Mouse (Mus musculus): ENCODE measurements around the gene Tet3. TPM values are rescaled to one million over a fixed set of nuclear protein-coding genes. Genes with fewer than 3 reads are reported as not detected.
"Not testable (repeated sequence)": the region's sequence is repeated elsewhere in the genome, so short reads cannot be mapped to it uniquely, and the experiment has no call there.

Gene Tet3
- polyA plus RNA-seq, 1 experiment from 2014 or later: 75.4 TPM

- Histone ChIP-seq H3K9ac (peak overlapping the region; percentile 96), H3K4me1 (replicated peaks) (peaks cover 24% of the 10 kb centered on the region), H3K27me3 (no peaks in the 10 kb centered on the region), H3K36me3 (peaks cover 25% of the 10 kb centered on the region), H3K4me2 (peak overlapping the region; percentile 92), H3K27ac (peak overlapping the region; percentile 74), H3K4me3 (peak overlapping the region; percentile 84), H3K9me3 (no peaks in the 10 kb centered on the region)
- WGBS: 1% methylated on average over 47 of the region's 53 CpGs
- peak; percentile 96 for ATAC-seq (ENCODE audit: low FRiP score)
Observed at GRCm38 (mm10) chr6:83349274-83349958, 109.5 kb downstream of the Tet3 start.

DNA sequence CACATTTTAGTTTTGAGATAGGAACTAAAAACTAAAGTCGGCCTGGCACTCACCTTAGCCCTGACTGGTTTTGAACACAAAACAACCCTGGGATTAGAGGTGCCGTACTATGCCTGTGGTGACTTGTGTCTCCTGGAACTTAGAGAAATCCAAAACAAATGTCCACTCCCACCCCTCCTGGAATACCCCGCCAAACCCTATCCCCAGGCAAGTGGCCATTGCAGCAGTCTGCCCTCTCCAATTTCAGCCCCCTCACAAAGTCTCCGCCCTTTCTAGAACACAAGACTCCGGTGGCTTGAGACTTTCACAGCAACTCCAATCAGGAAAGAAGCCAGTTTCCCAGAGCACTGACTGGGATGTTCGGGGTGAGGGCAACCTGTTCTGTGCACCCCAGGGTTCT is 110.0 kb downstream of the Tet3 start, which contains the start of gene Bola3:
Gene Bola3, plus strand, starts transcription at position 275 of the 400 bp plus-strand sequence.
- peak; percentile 43 for ATAC-seq (ENCODE audit: low FRiP score)
- 33% methylated on average over 6 of the region's 6 CpGs for WGBS
- peaks cover 24% of the 10 kb centered on the region for H3K4me1 ChIP-seq (replicated peaks)
- no peaks in the 10 kb centered on the region for H3K9me3 ChIP-seq
- H3K27ac ChIP-seq: peak within 1 kb of the TSS; percentile 74
- peak within 1 kb of the TSS; percentile 84 for H3K4me3 ChIP-seq
- no peaks in the 10 kb centered on the region for H3K27me3 ChIP-seq
- peak within 1 kb of the TSS; percentile 96 for H3K9ac ChIP-seq
- H3K36me3 ChIP-seq: peaks cover 22% of the 10 kb centered on the region
- H3K4me2 ChIP-seq: peak within 1 kb of the TSS; percentile 92

GRCm38 (mm10) chr6:83347916-83348315 is 111.0 kb downstream of the Tet3 start:
- H3K27me3 ChIP-seq: no peaks in the 10 kb centered on the region
- H3K4me2 ChIP-seq: no peak overlapping the region
- no peak overlapping the region for H3K27ac ChIP-seq
- peaks cover 17% of the 10 kb centered on the region for H3K36me3 ChIP-seq
- 94% methylated on average over 3 of the region's 3 CpGs for WGBS
- H3K9me3 ChIP-seq: no peaks in the 10 kb centered on the region
- no peak overlapping the region for H3K9ac ChIP-seq
- H3K4me1 ChIP-seq (replicated peaks): peaks cover 24% of the 10 kb centered on the region
- no peak overlapping the region for H3K4me3 ChIP-seq
- no peak for ATAC-seq (ENCODE audit: low FRiP score)

DNA sequence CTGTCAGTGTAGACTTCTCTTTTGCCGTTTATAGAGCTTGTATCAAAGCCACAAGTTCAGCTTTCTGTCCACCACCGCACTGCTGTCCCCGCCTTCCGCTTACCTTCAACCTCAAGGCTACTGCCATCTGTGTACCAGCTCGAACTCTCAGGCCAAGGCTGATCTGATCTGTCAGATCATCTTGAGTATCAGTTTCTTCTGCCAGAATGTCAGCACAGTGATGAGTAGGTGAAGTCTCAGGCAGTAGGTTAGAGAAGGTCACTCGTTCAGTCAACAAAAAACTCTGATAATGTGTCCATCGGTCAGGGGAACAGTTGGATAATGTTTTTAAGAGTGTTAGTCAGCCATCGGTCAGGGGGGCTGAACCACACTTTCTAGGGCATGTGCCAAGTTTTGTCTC is 113.6 kb downstream of the Tet3 start:
- 93% methylated on average over 8 of the region's 8 CpGs for WGBS
- peaks cover 38% of the 10 kb centered on the region for H3K36me3 ChIP-seq
- not testable (repeated sequence) for H3K27me3 ChIP-seq; H3K4me2 ChIP-seq; H3K4me3 ChIP-seq; H3K9ac ChIP-seq; H3K9me3 ChIP-seq; H3K27ac ChIP-seq; ATAC-seq (ENCODE audit: low FRiP score)
- H3K4me1 ChIP-seq (replicated peaks): peaks cover 11% of the 10 kb centered on the region

- Histone ChIP-seq H3K4me2 (no peak overlapping the region), H3K9me3 (no peaks in the 10 kb centered on the region), H3K27me3 (no peaks in the 10 kb centered on the region), H3K4me1 (replicated peaks) (no peaks in the 10 kb centered on the region), H3K27ac (no peak overlapping the region), H3K36me3 (peaks cover 58% of the 10 kb centered on the region), H3K4me3 (no peak overlapping the region), H3K9ac (0 out of 2 replicates have a peak overlapping the region, but pooled peaks have one; percentile 39)
- 94% methylated on average over 2 of the region's 2 CpGs for WGBS
- ATAC-seq (ENCODE audit: low FRiP score): no peak
Observed at GRCm38 (mm10) chr6:83342957-83343356, 115.9 kb downstream of the Tet3 start.

- Histone ChIP-seq H3K4me1 (replicated peaks) (no peaks in the 10 kb centered on the region), H3K27me3 (no peaks in the 10 kb centered on the region), H3K4me3 (no peak overlapping the region), H3K36me3 (peaks cover 61% of the 10 kb centered on the region), H3K4me2 (no peak overlapping the region), H3K9me3 (no peaks in the 10 kb centered on the region), H3K9ac (no peak overlapping the region), H3K27ac (no peak overlapping the region)
- ATAC-seq (ENCODE audit: low FRiP score): no peak
- WGBS: 87% methylated on average over 3 of the region's 3 CpGs
Observed at GRCm38 (mm10) chr6:83341387-83341786, 117.5 kb downstream of the Tet3 start.

DNA sequence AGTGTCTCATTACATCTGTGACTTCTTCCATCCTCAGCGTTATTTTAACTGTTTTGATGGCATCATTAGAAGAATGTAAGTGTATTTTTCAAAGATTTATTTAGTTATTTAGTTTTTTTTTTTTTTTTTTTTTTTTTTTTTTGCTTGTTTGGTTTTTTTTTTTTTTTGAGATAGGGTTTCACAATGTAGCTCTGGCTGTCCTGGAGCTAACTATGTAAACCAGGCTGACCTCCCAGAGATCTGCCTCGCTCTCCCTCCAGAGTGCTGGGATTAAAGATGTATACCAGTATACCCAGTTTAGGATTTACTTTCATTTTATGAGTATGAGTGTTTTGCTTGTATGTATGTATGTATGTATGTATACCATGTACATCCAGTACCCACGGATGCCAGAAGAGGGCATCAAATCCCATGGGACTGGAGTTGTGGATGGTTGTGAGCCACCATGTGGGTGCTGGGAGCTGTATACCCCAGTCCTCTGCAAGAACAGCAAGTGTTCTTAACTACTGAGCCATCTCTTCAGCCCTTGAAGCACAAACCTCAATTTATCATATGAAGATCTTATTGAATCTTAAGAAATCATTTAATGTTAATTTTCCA is 131.2 kb downstream of the Tet3 start:
- Histone ChIP-seq H3K27ac (no peak overlapping the region), H3K36me3 (peaks cover 37% of the 10 kb centered on the region), H3K4me3 (no peak overlapping the region), H3K27me3 (no peaks in the 10 kb centered on the region), H3K4me1 (replicated peaks) (peaks cover 28% of the 10 kb centered on the region), H3K9me3 (no peaks in the 10 kb centered on the region), H3K4me2 (no peak overlapping the region; the same call in 1 of the 2 replicates), H3K9ac (no peak overlapping the region)
- 86% methylated on average over 3 of the region's 3 CpGs for WGBS
- no peak for ATAC-seq (ENCODE audit: low FRiP score)

- Histone ChIP-seq H3K9ac (peak overlapping the region; percentile 95), H3K36me3 (peaks cover 28% of the 10 kb centered on the region), H3K27ac (no peak overlapping the region), H3K4me3 (peak overlapping the region; percentile 91), H3K4me2 (peak overlapping the region; percentile 71), H3K9me3 (no peaks in the 10 kb centered on the region), H3K4me1 (replicated peaks) (peaks cover 28% of the 10 kb centered on the region), H3K27me3 (no peaks in the 10 kb centered on the region)
- ATAC-seq (ENCODE audit: low FRiP score): no peak
- WGBS: 78% methylated on average over 6 of the region's 6 CpGs
Observed at GRCm38 (mm10) chr6:83326761-83327160, 132.1 kb downstream of the Tet3 start.

- ATAC-seq (ENCODE audit: low FRiP score): no peak
- Histone ChIP-seq H3K4me2 (peak overlapping the region; percentile 71), H3K27me3 (no peaks in the 10 kb centered on the region; the same call in 1 of the 2 replicates), H3K27ac (peak overlapping the region; percentile 93), H3K4me1 (replicated peaks) (peaks cover 28% of the 10 kb centered on the region), H3K9me3 (no peaks in the 10 kb centered on the region), H3K36me3 (peaks cover 24% of the 10 kb centered on the region), H3K9ac (peak overlapping the region; percentile 95), H3K4me3 (peak overlapping the region; percentile 91)
- 9% methylated on average over 6 of the region's 6 CpGs for WGBS
Observed at GRCm38 (mm10) chr6:83326394-83326736, 132.5 kb downstream of the Tet3 start.

DNA sequence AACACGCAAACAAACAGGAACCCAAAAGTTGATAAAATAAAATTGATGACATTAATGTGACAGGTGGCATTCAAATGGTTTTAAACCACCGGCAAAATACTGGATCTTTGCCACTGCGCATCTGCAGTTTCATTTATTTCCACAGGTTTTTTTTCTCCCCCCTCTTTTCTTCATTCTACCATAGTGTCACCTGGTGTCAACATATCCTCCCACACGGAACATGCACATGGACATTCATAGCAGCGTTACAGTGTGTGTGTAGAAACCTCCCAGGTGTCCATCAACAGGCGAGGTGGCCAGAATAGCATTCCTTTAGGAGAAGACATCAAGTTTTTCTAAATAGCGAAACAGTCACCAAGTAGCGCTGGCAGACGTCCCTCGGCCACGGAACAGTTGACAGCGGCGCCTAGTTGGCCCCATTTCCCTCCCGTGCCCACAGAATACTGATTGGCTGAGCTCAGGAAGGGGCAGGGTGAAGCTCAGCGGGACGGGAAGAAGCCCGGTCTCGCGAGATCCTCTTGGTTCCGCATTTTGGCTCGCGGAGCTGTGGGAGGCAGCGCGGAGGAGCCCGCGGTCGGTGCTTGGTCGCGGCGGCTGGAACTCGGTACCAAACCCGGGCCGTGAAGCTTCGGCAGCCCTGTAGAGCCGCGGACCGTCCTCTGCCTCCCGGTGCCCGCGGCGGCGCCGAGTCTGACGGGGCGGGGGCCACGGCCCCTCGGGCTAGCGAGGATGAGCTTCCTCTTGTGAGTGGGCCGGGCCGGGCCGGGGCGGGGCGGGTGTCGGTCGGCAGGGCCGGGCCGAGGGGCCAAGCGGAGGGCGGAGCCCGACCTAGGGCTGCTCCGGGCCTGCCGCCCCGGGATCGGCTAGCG is 133.1 kb downstream of the Tet3 start, which contains the start of the genes Mthfd2 and Mob1a:
Gene Mthfd2, minus strand, starts transcription at position 384 of the 869 bp plus-strand sequence.
Gene Mob1a, plus strand, starts transcription at position 492 of the 869 bp plus-strand sequence.
- Histone ChIP-seq H3K9ac (peak within 1 kb of the TSS; percentile 95), H3K36me3 (peaks cover 18% of the 10 kb centered on the region), H3K4me2 (peak within 1 kb of the TSS; percentile 71), H3K4me3 (peak within 1 kb of the TSS; percentile 91), H3K27me3 (no peaks in the 10 kb centered on the region; the same call in 1 of the 2 replicates), H3K9me3 (no peaks in the 10 kb centered on the region), H3K27ac (peak within 1 kb of the TSS; percentile 93), H3K4me1 (replicated peaks) (peaks cover 28% of the 10 kb centered on the region)
- 2% methylated on average over 46 of the region's 65 CpGs for WGBS
- ATAC-seq (ENCODE audit: low FRiP score): peak; percentile 99

DNA sequence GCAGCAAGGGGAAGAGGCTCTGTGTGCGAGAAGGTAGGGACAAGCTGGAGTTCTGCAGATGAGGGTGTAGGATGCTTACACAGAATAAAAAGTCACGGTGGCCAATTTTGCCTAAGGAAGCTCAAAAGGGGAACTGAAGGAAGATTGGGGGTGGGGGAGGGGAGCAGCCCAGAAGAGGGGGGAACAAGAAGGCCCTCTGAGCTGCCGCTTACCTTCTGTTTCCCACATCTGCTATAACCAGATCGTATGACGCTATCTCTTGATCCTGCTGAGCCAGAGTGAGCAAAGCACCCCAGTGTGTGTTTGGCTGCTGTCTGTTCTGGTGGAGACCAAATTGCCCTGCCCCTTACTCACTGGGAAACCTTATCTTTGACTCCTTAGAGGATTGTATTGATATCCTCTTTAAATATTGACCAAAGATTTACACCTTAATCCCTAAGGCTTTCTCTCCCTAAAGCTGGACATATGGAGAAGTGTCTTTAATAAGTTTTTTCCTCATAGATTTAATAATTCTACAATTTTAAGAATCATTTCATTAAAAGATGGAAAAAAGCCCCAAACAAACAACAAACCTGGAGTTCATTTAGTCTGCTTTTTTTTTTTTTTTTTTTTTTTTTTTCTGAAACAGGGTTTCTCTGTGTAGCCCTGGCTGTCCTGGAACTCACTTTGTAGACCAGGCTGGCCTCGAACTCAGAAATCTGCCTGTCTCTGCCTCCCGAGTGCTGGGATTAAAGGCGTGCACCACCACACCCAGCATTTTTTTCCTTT is 135.0 kb downstream of the Tet3 start:
- ATAC-seq (ENCODE audit: low FRiP score): no peak
- Histone ChIP-seq H3K4me3 (no peak overlapping the region), H3K9me3 (no peaks in the 10 kb centered on the region), H3K27ac (no peak overlapping the region), H3K4me2 (no peak overlapping the region), H3K36me3 (0 out of 2 replicates have a peak, but pooled peaks cover under 1% of the 10 kb centered on the region), H3K27me3 (no peaks in the 10 kb centered on the region; the same call in 1 of the 2 replicates), H3K9ac (no peak overlapping the region), H3K4me1 (replicated peaks) (peaks cover 26% of the 10 kb centered on the region)
- WGBS: 77% methylated on average over 8 of the region's 8 CpGs
